Comparison of ENCODE assay signal across 25 mouse cellular contexts in genomic region chr7:111109161-111109560, GRCm38 (mm10). TPM values are rescaled to one million over a fixed set of nuclear protein-coding genes. Genes with fewer than 3 reads are reported as not detected.
DNase-seq lines count a peak whose midpoint lies in the region; ATAC-seq lines count a peak whose summit lies in the region.
"Had no signal": no experiment of that assay in that cellular context is flagged by ENCODE, and none has a peak within 500 bp of the region (broad histone marks: within the 10 kb centered on the region; RNA-seq: fewer than 3 reads in every experiment).

No protein-coding gene starts in this region.

- WGBS in midbrain, embryonic 11.5 days = 91% methylated on average over 2 of the region's 2 CpGs
- 93% methylated on average over 2 of the region's 2 CpGs for WGBS in midbrain, embryonic 13.5 days
- WGBS in embryonic facial prominence, embryonic 15.5 days = 76% methylated on average over 2 of the region's 2 CpGs
- 90% methylated on average over 2 of the region's 2 CpGs for WGBS in intestine, embryonic 15.5 days

- H3K9ac ChIP-seq in midbrain, embryonic 11.5 days (ENCODE audit: low read length) = no peak overlapping the region
- H3K9ac ChIP-seq in midbrain, embryonic 13.5 days (replicated peaks) = no peak overlapping the region
- no peak overlapping the region for H3K9ac ChIP-seq in embryonic facial prominence, embryonic 15.5 days
- no peak overlapping the region for H3K9ac ChIP-seq in intestine, embryonic 15.5 days
- H3K9ac ChIP-seq: forebrain, embryonic 13.5 days; hindbrain, embryonic 13.5 days had no signal

- peak; percentile 6 for DNase-seq in midbrain, embryonic 11.5 days (ENCODE audit: low spot score, missing footprints)
- no peak for DNase-seq in adrenal gland, postnatal 25 days
- DNase-seq in thymus, postnatal 10 days (ENCODE audit: low spot score in 2 of 2) = no peak
- DNase-seq in spleen, postnatal 4 days (ENCODE audit: low spot score in 2 of 2) = no peak
- DNase-seq: adrenal gland, postnatal 10 days; cerebellum, adult 11 months; cerebellum, adult 2 months; cerebellum, adult 9-11 months; cerebellum, postnatal 25 days; gastrocnemius, postnatal 10 days; gastrocnemius, postnatal 36 days; heart, postnatal 36 days; kidney, adult 18-20 months had no signal

- H3K9me3 ChIP-seq in midbrain, embryonic 11.5 days (ENCODE audit: control insufficient read depth, low read length) = no peaks in the 10 kb centered on the region
- H3K9me3 ChIP-seq in midbrain, embryonic 13.5 days = no peaks in the 10 kb centered on the region
- H3K9me3 ChIP-seq in embryonic facial prominence, embryonic 15.5 days (replicated peaks) = no peaks in the 10 kb centered on the region
- no peaks in the 10 kb centered on the region for H3K9me3 ChIP-seq in intestine, embryonic 15.5 days
- H3K9me3 ChIP-seq: forebrain, embryonic 10.5 days; forebrain, embryonic 13.5 days; hindbrain, embryonic 10.5 days; hindbrain, embryonic 13.5 days had no signal

- no peaks in the 10 kb centered on the region for H3K4me1 ChIP-seq in midbrain, embryonic 11.5 days (ENCODE audit: control insufficient read depth, insufficient read depth, low read length)
- no peaks in the 10 kb centered on the region for H3K4me1 ChIP-seq in midbrain, embryonic 13.5 days (replicated peaks)
- H3K4me1 ChIP-seq in embryonic facial prominence, embryonic 15.5 days = no peaks in the 10 kb centered on the region
- no peaks in the 10 kb centered on the region for H3K4me1 ChIP-seq in intestine, embryonic 15.5 days (replicated peaks)
- H3K4me1 ChIP-seq: forebrain, embryonic 10.5 days; forebrain, embryonic 13.5 days; hindbrain, embryonic 10.5 days; hindbrain, embryonic 13.5 days had no signal

- no peaks in the 10 kb centered on the region for H3K27me3 ChIP-seq in midbrain, embryonic 11.5 days (ENCODE audit: control insufficient read depth, insufficient read depth, low read length)
- H3K27me3 ChIP-seq in midbrain, embryonic 13.5 days = no peaks in the 10 kb centered on the region
- H3K27me3 ChIP-seq in embryonic facial prominence, embryonic 15.5 days = no peaks in the 10 kb centered on the region
- no peaks in the 10 kb centered on the region for H3K27me3 ChIP-seq in intestine, embryonic 15.5 days (replicated peaks)
- H3K27me3 ChIP-seq: forebrain, embryonic 13.5 days; hindbrain, embryonic 13.5 days; Patski had no signal

- H3K36me3 ChIP-seq in midbrain, embryonic 11.5 days (ENCODE audit: control insufficient read depth, insufficient read depth, low read length) = no peaks in the 10 kb centered on the region; the same call in 1 of the 2 replicates
- peaks cover 6% of the 10 kb centered on the region for H3K36me3 ChIP-seq in midbrain, embryonic 13.5 days
- 0 out of 2 replicates have a peak, but pooled peaks cover 4% of the 10 kb centered on the region for H3K36me3 ChIP-seq in embryonic facial prominence, embryonic 15.5 days
- H3K36me3 ChIP-seq in intestine, embryonic 15.5 days = peaks cover 3% of the 10 kb centered on the region; the same call in 1 of the 2 replicates

- H3K27ac ChIP-seq in midbrain, embryonic 11.5 days (ENCODE audit: low read depth, low read length) = no peak overlapping the region
- no peak overlapping the region for H3K27ac ChIP-seq in midbrain, embryonic 13.5 days
- H3K27ac ChIP-seq in embryonic facial prominence, embryonic 15.5 days (replicated peaks) = 0 out of 2 replicates have a peak overlapping the region, but pooled peaks have one; percentile 28
- H3K27ac ChIP-seq in intestine, embryonic 15.5 days = no peak overlapping the region
- H3K27ac ChIP-seq: forebrain, embryonic 10.5 days; forebrain, embryonic 13.5 days; hindbrain, embryonic 10.5 days; hindbrain, embryonic 13.5 days had no signal

- ATAC-seq in midbrain, embryonic 11.5 days (ENCODE audit: low FRiP score) = no peak
- no peak for ATAC-seq in midbrain, embryonic 13.5 days
- ATAC-seq in embryonic facial prominence, embryonic 15.5 days (ENCODE audit: insufficient number of reproducible peaks, low FRiP score, low TSS enrichment, low read depth) = no peak
- peak; percentile 55 for ATAC-seq in intestine, embryonic 15.5 days
- ATAC-seq: forebrain, embryonic 13.5 days; forebrain, embryonic 16.5 days; hindbrain, embryonic 16.5 days; Patski had no signal

- H3K4me2 ChIP-seq in midbrain, embryonic 11.5 days = no peak overlapping the region
- no peak overlapping the region for H3K4me2 ChIP-seq in midbrain, embryonic 13.5 days (replicated peaks)
- no peak overlapping the region for H3K4me2 ChIP-seq in embryonic facial prominence, embryonic 15.5 days (replicated peaks)
- no peak overlapping the region for H3K4me2 ChIP-seq in intestine, embryonic 15.5 days (replicated peaks)
- H3K4me2 ChIP-seq: forebrain, embryonic 13.5 days; heart, embryonic 11.5 days; hindbrain, embryonic 13.5 days had no signal

- no peak overlapping the region for H3K4me3 ChIP-seq in midbrain, embryonic 11.5 days (ENCODE audit: low read depth, low read length)
- H3K4me3 ChIP-seq in midbrain, embryonic 13.5 days (replicated peaks) = no peak overlapping the region
- H3K4me3 ChIP-seq in embryonic facial prominence, embryonic 15.5 days (replicated peaks) = no peak overlapping the region
- H3K4me3 ChIP-seq in intestine, embryonic 15.5 days (replicated peaks) = no peak overlapping the region
- H3K4me3 ChIP-seq: erythroblast, embryonic 14.5 days; forebrain, embryonic 10.5 days; forebrain, embryonic 13.5 days; hindbrain, embryonic 10.5 days; hindbrain, embryonic 13.5 days had no signal

RNA-seq across cellular contexts. Expression of gene Eif4g2, which starts 26.3 kb away (rescaled TPM):
- 2,057 and 2,255 TPM in 2 replicates for polyA plus RNA-seq in midbrain, embryonic 11.5 days (2014; fragmentation: Nextera tagmentation; extraction: Ambion mirVana)
- polyA plus RNA-seq in midbrain, embryonic 13.5 days (2015; fragmentation: Nextera tagmentation; extraction: Ambion mirVana) = 1,301 and 1,321 TPM in 2 replicates
- polyA plus RNA-seq in embryonic facial prominence, embryonic 15.5 days (2015; fragmentation: Nextera tagmentation; extraction: Ambion mirVana) = 672 and 714 TPM in 2 replicates
- polyA plus RNA-seq in intestine, embryonic 15.5 days (2015; fragmentation: Nextera tagmentation; extraction: Ambion mirVana) = 632 and 726 TPM in 2 replicates
- total RNA-seq in adrenal gland, postnatal 25 days (2021) = 875 and 903 TPM in 2 replicates
